Mouse (Mus musculus) mature B cell (primary cell): Measurements from ENCODE around the gene Vmn1r139.
"Not testable (repeated sequence)": the region's sequence is repeated elsewhere in the genome, so short reads cannot be mapped to it uniquely, and the experiment has no call there.

Source experiments
- in situ Hi-C: fragments of 300-500 bp; cut with MboI; formaldehyde crosslinking; loops from 2 replicates; pipeline ENCODE4 v1.14.3; 2019

The Vmn1r139 gene

DNA sequence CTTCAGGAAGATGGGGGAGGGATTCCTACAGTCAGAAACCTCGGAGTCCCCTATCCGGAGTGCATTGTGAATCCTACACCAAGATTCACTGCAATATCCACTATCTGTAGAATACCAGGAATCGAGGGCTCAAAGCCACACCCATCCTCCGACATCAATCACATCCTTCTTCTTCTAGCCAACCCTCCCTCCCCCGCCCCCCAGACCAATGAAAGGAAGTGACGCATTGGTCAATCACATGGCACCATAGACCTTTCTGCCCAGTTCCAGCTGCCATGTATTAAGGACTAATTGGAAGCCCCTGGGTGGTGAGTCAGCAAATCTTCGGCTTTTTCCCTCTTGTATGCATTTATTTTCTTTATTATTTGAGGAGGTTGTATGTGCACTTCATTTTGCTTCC lies at the start of gene Vmn1r139:
Gene Vmn1r139, plus strand, starts transcription at position 301 of the 400 bp plus-strand sequence.
- in situ Hi-C loops, result not testable (repeated sequence)

DNA sequence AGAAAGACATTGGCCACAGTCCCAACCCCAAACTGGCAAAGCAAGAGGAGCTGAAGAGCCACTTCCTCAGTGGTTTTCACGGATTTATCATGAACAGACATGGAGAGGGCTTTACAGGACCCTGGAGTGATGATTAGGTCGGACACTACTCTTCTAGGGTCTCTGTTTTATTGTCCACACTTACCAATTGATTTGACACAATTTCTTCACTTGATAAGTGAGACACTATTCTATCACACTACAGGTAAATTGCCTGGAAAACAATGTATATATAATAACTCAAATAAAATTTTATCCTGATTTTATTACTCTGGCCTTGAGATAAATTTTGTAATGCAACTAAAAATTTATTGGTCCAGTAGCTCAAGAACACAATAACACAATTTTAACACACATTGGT lies 40.1 kb upstream of the Vmn1r139 start, which contains the start of gene Vmn1r138:
Gene Vmn1r138, minus strand, starts transcription at position 101 of the 400 bp plus-strand sequence.
- in situ Hi-C loops, result not testable (repeated sequence)

DNA sequence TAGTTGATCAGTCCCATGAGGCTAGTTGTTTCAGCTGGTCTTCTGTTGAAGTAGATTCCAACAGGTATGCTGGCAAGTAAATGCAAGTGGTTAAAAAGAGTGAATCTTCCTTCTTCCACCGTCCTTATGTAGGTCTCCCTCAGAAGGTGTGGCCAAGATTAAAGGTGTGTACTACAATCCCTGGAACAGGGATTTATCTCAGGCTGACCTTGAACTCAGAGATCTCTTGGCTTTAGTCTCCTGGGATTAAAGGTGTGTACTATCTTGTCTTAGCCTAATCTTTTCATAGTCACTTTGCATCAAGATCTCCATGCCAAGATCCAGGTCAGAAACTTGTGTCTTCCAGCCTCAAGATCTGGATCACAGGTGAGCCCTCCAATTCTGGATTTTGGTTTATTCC lies 12.7 kb upstream of the Vmn1r139 start, which contains the start of gene Gm6176:
Gene Gm6176, minus strand, starts transcription at position 101 of the 400 bp plus-strand sequence.
- in situ Hi-C loops, result not testable (repeated sequence)

DNA sequence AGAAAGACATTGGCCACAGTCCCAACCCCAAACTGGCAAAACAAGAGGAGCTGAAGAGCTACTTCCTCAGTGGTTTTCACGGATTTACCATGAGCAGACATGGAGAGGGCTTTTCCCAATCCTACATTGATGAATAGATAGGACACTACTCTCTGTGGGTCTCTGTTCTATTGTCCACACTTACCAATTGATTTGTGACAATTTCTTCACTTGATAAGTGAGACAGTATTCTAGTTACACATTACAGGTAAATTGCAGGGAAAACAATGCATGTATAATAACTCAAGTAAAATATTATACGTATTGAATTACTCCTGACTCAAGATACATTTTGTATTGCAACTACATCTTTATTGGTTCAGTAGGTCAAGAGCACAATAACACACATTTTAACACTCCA lies 49.3 kb downstream of the Vmn1r139 start, which contains the start of gene Gm16451:
Gene Gm16451, minus strand, starts transcription at position 101 of the 400 bp plus-strand sequence.
- in situ Hi-C loops, result not testable (repeated sequence)

DNA sequence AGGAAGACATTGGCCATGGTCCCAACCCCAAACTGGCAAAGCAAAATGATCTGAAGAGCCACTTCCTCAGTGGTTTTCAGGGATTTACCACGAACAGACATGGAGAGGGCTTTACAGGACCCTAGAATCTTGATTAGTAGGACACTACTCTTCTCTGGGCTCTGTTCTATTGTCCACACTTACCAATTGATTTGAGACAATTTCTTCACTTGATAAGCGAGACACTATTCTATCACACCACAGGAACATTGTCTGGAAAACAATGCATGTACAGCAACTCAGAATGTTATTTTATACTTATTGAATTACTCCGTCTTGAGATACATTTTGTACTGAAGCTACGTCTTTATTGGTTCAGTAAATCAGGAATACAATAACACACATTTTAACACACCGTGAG lies 65.8 kb downstream of the Vmn1r139 start, which contains the start of gene Gm10666:
Gene Gm10666, minus strand, starts transcription at position 101 of the 400 bp plus-strand sequence.
- in situ Hi-C loops, result not testable (repeated sequence)
